Mouse (Mus musculus) spleen, adult 2 months (tissue): ENCODE measurements around the gene Gbp8. TPM values are rescaled to one million over a fixed set of nuclear protein-coding genes. Genes with fewer than 3 reads are reported as not detected.
"Not testable (repeated sequence)": the region's sequence is repeated elsewhere in the genome, so short reads cannot be mapped to it uniquely, and the experiment has no call there.

Experiments used
- DNase-seq, 2 experiments: peaks; one replicate each; pipeline versions ENCODE4 v3.0.0 to v3.0.0-alpha.2; 2012 to 2021; ENCODE audit warnings: low spot score in 2 of 2, low read depth in 1 of 2
- H3K27ac ChIP-seq: fragments of 200-500 bp; 2 replicates; pipeline ENCODE4 v1.5.1; 2012; ENCODE audit warnings: low read length, inconsistent platforms; ENCODE audit not compliant: insufficient read depth
- H3K27me3 ChIP-seq: fragments of 200-500 bp; 2 replicates; pipeline ENCODE4 v1.6.1; 2012; ENCODE audit warnings: mild to moderate bottlenecking, moderate library complexity, low read length, inconsistent platforms; ENCODE audit not compliant: control insufficient read depth, insufficient read depth
- H3K36me3 ChIP-seq: fragments of 200-500 bp; 2 replicates; pipeline ENCODE4 v1.6.1; 2012; ENCODE audit warnings: mild to moderate bottlenecking, low read length, inconsistent platforms; ENCODE audit not compliant: control insufficient read depth, insufficient read depth
- H3K4me1 ChIP-seq: fragments of 200-500 bp; 2 replicates; pipeline ENCODE4 v1.6.1; 2011; ENCODE audit warnings: inconsistent platforms; ENCODE audit not compliant: control insufficient read depth, insufficient read depth, insufficient read length
- H3K4me3 ChIP-seq: fragments of 200-500 bp; 2 replicates; pipeline ENCODE4 v1.5.1; 2011; ENCODE audit warnings: mild to moderate bottlenecking, inconsistent platforms; ENCODE audit not compliant: insufficient read depth, insufficient read length; ENCODE audit errors: extremely low read depth
- CTCF ChIP-seq: fragments of 200-500 bp; IDR thresholded peaks from 2 replicates; pipeline ENCODE4 v1.5.1; 2011; ENCODE audit warnings: mild to moderate bottlenecking, inconsistent platforms; ENCODE audit not compliant: insufficient read depth, insufficient read length, insufficient replicate concordance; ENCODE audit errors: extremely low read depth
- POLR2A ChIP-seq: fragments of 200-500 bp; IDR thresholded peaks from 2 replicates; pipeline ENCODE4 v1.6.1; 2011; ENCODE audit warnings: low read depth, low read length, inconsistent platforms
- WGBS: fragments of 180-500 bp; shearing (Covaris S2); methylation state at CpG from one replicate; pipeline ENCODE4 v1.1.7; 2018; 5-methylcytosine and 5-hydroxymethylcytosine counted together
- polyA plus RNA-seq: library from polyadenylated mRNA; depleted of rRNA; stranded (reverse); fragments of >200 nt; gene quantifications from 2 replicates; pipeline ENCODE4 v1.2.3, GENCODE M21; 2012

Gbp8 gene
- polyA plus RNA-seq, 1 experiment, result 12.8 TPM

DNA sequence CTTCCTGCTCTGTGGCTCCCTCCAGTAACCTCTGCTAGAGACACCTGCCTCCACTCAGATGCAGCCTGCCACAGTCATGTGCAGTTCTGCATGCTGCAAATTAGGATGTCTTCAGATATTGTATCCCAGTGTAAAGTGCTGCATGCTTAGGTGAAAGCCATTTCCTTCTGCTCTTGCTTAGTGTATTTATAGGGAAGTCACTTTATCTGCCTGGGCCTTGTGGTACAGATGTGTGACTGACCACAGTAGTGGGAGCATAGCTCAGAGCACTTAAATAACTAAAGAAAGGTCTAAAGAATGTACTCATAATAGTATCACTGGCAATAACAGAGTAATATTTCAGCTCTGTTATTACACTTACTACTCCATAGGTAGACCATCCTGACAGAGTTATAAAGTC is 57.4 kb downstream of the Gbp8 start:
- Histone ChIP-seq H3K4me3 (no peak overlapping the region), H3K27me3 (no peaks in the 10 kb centered on the region), H3K27ac (no peak overlapping the region), H3K36me3 (peaks cover 23% of the 10 kb centered on the region), H3K4me1 (no peaks in the 10 kb centered on the region)
- no peak for DNase-seq
- no peak for TF ChIP-seq CTCF
- TF ChIP-seq POLR2A, result no peak

- not testable (repeated sequence) for H3K4me1 ChIP-seq, DNase-seq, H3K27ac ChIP-seq, H3K36me3 ChIP-seq, H3K4me3 ChIP-seq, H3K27me3 ChIP-seq
Measured at GRCm38 (mm10) chr5:105068356-105068755, 71.0 kb downstream of the Gbp8 start.

DNA sequence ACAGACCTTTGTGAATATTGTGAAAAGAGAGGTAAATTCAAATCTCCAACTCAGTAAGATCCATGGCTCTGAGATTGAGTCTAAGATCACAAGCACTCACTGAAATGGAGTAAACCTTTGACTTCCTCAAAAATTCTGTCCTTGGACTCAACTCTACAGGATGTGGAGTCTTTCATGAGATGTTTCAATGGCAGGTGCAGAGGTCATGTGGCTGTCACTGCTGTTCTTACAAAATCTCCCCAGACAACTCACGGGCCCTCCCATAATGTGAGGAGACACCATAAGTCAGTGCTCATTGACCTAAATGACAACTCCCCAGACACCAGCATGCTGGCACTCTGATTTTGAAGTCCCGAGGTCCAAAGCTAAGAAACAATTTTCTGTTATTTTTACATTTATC is 74.9 kb downstream of the Gbp8 start:
- not testable (repeated sequence) for H3K27ac ChIP-seq, H3K27me3 ChIP-seq, DNase-seq, H3K4me3 ChIP-seq, H3K4me1 ChIP-seq, H3K36me3 ChIP-seq
- 36% methylated on average over 2 of the region's 2 CpGs for WGBS

DNA sequence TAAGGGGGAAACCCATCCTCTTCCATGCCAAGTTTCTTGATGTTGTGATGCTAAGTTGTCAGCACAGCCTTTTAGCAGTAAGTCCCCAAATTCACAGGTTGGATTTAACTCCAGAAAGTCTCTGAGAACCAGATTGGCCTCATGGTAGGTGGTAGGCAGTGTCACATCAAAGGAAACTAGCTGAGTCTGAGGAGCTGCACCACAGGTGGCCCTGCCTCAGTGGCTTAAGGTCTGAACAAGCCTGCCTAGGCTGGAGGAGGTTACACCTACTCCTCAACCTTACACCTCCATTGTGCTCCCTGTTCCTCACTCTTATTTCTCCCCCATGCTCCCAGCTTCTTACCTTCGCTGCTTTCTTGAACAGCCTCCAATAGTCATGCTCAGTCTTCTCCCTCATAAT is 76.0 kb downstream of the Gbp8 start:
- no peaks in the 10 kb centered on the region for H3K27me3 ChIP-seq
- no peak overlapping the region for H3K4me3 ChIP-seq
- TF ChIP-seq POLR2A (no peak), CTCF (no peak)
- no peak overlapping the region for H3K27ac ChIP-seq
- no peaks in the 10 kb centered on the region for H3K36me3 ChIP-seq
- DNase-seq, result no peak
- WGBS, result 96% methylated on average over 1 of the region's 1 CpGs
- no peaks in the 10 kb centered on the region for H3K4me1 ChIP-seq

- WGBS, result 30% methylated on average over 2 of the region's 2 CpGs
- not testable (repeated sequence) for H3K27ac ChIP-seq, DNase-seq, H3K4me1 ChIP-seq, H3K27me3 ChIP-seq, H3K36me3 ChIP-seq, H3K4me3 ChIP-seq
Measured at GRCm38 (mm10) chr5:105062403-105062802, 76.9 kb downstream of the Gbp8 start.

GRCm38 (mm10) chr5:105060224-105060623 is 79.1 kb downstream of the Gbp8 start:
- WGBS, result 58% methylated on average over 2 of the region's 2 CpGs

DNA sequence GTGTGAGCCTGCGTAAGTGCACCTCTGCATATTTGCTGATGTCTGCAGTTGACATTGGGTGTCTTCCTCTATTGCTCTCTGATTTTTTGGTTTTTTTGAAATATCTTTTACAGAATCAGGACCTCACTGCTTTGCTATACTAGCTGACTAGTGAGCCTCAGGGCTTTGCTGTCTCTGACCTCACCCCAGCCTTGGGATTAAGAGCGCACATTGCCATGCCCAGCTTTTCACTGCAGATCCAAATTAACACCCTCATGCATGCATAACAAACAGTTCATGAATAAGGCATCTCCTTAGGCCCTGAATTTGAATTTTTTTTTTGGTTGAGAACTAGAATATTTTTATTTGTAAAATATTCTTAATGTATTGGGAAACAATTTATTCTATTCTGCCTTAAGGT is 84.1 kb downstream of the Gbp8 start:
- no peaks in the 10 kb centered on the region for H3K27me3 ChIP-seq
- H3K36me3 ChIP-seq, result no peaks in the 10 kb centered on the region
- no peak overlapping the region for H3K27ac ChIP-seq
- H3K4me1 ChIP-seq, result no peaks in the 10 kb centered on the region
- no peak overlapping the region for H3K4me3 ChIP-seq
- no peak for DNase-seq
- 90% methylated on average over 2 of the region's 2 CpGs for WGBS
- TF ChIP-seq POLR2A (no peak), CTCF (no peak)

More at GRCm38 (mm10) chr5:105060224-105060623, 79.1 kb downstream of the Gbp8 start:
- Histone ChIP-seq H3K4me3 (no peak overlapping the region), H3K27ac (no peak overlapping the region), H3K27me3 (no peaks in the 10 kb centered on the region), H3K36me3 (no peaks in the 10 kb centered on the region), H3K4me1 (no peaks in the 10 kb centered on the region)
- DNase-seq, result no peak
- TF ChIP-seq CTCF (no peak), POLR2A (no peak)

- peak overlapping the region; percentile 53 for H3K4me3 ChIP-seq
- H3K36me3 ChIP-seq, H3K27me3 ChIP-seq, H3K4me1 ChIP-seq: not testable (repeated sequence)
- H3K27ac ChIP-seq, result peak overlapping the region; percentile 73
- peak; percentile 5 to 32 for DNase-seq
- WGBS, result 28% methylated on average over 1 of the region's 1 CpGs
Measured at GRCm38 (mm10) chr5:105053471-105054169, 85.7 kb downstream of the Gbp8 start.
